Mouse (Mus musculus) lung, adult 18-20 months (tissue): ENCODE results near the gene Klk1b8.
"Not testable (repeated sequence)": the region's sequence is repeated elsewhere in the genome, so short reads cannot be mapped to it uniquely, and the experiment has no call there.

Experiments used
- DNase-seq, 2 experiments: peaks; one replicate each; pipeline ENCODE4 v3.0.0; 2022; ENCODE audit warnings: mixed read lengths in 2 of 2

Klk1b8 gene

DNA sequence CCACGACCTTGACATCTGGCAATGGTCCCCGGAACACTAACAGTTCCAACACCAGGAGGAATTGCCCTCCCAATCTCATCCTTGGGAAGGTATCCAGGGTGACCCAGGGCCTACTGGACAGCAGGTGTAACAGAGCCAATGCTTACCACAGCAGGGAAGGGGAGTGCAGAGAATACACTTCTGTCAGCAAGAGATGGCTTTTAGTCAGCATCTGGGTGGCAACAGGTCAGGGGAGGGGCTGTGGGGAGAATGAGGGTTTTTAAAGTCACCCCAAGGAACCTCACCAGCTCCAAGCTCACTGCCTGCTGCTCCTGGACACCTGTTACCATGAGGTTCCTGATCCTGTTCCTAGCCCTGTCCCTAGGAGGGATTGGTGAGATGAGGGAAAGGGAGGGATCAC is at the start of gene Klk1b8:
TSS of gene Klk1b8 (plus strand) at position 301 of the 400 bp plus-strand sequence.
- no peak for DNase-seq

DNA sequence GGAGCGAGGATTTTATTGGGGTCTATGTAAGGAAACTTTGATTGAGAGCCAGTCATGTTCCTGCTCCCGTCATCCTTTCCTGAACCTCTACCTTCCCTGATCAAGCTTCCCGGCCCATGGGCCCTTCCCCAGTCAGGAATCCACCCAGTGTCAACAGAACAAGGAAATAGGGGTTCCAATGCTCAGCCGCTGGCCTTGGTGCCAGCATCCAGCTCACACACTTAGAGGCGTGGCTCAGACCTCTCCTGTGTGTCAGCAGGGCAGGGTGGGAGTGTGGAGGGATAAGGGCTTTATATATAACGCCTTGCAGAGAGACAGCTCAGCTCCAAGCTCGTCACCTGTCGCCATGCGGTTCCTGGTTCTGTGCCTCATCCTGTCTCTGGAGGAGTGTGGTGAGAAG is 35.6 kb upstream of the Klk1b8 start:
- peak in 1 of 2 experiments; percentile 23 for DNase-seq

GRCm38 (mm10) chr7:43918426-43918825 is 32.0 kb upstream of the Klk1b8 start:
- no peak for DNase-seq

GRCm38 (mm10) chr7:43918871-43919270 is 31.6 kb upstream of the Klk1b8 start:
- DNase-seq, result no peak

- peak; percentile 57 to 62 for DNase-seq
These were observed 30.7 kb upstream of the Klk1b8 start for GRCm38 (mm10) chr7:43919559-43920451.

GRCm38 (mm10) chr7:43920582-43920981 is 29.9 kb upstream of the Klk1b8 start:
- DNase-seq, result peak in 1 of 2 experiments; percentile 8

GRCm38 (mm10) chr7:43921087-43921486 is 29.4 kb upstream of the Klk1b8 start:
- no peak for DNase-seq

DNA sequence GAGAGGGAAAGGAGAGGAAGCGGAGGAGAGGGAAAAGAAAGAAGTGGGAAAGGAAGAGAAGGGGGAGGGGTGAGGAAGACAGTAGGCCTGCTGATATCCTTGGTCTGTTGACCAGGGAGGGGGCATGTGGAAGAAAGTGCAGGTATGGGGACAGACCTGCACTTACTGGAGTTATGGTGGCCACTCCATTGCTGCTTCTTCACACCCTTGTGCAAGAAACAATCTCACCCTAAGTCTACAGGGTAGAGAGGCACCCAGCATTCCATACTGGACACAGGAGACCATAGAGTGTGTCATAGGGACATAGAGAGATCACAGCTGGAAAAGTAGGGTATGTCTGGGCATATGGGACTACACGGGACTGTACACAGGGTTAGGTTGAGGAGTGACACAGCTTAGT is 28.5 kb upstream of the Klk1b8 start:
- no peak for DNase-seq

GRCm38 (mm10) chr7:43925985-43926384 is 24.5 kb upstream of the Klk1b8 start:
- no peak for DNase-seq

DNA sequence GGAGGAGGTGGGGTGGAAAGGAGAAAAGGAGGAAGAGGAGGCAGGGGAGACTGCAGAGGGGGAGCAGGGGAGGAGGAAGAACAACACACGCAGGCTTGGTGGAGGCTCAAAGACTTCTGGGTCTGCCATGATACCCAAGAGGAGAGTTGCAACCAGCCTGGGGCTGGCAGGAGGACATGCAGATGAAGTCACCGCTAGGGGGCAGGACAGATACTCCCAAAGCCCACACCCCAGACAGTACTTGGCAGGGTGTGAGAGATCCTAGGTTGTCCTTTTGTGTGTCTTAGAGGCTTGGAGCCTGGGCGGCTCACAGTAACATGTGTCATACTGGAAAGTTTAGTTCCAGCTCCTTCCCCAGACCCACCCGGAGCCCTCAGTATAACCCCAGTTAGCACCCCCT is 21.9 kb upstream of the Klk1b8 start:
- peak in 1 of 2 experiments; percentile 10 for DNase-seq

- DNase-seq, result no peak
These were observed 18.1 kb upstream of the Klk1b8 start for GRCm38 (mm10) chr7:43932337-43932736.

DNA sequence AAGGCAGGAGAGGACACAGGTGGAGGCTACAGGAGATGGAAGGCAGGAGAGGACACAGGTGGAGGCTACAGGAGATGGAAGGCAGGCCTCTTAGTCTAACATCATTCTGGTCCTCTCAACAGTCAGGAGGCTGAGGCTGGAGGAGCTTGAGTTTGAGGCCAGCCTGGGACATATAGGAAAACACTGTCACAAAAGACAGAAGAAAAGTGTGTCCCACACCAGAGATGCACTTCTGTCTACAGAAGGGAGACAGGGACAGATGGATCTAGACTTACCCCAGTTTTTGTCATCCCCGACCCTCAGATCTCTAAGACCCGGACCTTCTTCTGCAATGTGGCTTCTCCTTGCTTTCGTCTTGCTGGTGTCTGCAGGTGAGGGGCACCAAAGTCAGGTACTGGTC is 17.0 kb upstream of the Klk1b8 start, which contains the start of gene Klk15:
TSS of gene Klk15 (plus strand) at position 301 of the 400 bp plus-strand sequence.
- DNase-seq, result no peak

DNA sequence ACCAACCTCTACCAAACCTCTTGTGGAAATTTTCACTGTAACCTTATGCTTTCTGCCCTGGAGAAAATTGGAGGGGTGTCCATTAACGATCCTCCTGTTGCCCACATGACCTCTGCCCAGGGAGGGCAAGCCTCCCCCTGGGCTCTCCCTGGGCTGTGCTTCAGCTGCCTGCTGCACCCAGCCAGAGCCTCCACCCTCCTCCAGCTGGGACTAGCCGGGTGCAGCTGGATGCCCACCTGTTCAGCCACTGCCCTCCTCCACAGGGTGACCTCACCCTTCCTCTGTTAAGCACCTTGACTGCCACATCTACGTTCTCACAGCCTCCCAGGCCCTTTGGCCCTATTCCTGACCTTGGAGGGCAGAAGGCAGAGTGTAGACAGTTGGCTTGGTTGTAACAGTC is 15.7 kb upstream of the Klk1b8 start:
- no peak for DNase-seq

DNA sequence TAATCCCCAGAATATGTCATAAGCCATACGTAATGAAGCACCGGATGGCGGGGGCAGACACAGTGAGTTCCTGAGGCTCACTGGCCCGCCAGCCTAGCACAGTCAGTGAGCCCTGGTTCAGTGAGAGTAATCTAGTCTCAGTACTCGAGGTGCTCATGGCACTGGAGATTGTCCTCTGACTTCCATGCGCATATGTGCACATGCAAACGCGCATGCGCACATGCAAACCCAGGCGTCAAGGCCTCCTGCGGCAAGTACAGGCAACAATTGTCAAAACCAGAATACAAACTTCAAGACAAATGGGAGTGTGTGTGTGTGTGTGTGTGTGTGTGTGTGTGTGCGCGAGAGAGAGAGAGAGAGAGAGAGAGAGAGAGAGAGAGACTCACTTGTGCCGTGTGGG is 13.9 kb upstream of the Klk1b8 start:
- no peak for DNase-seq

GRCm38 (mm10) chr7:43942293-43942692 is 8.2 kb upstream of the Klk1b8 start:
- not testable (repeated sequence) for DNase-seq

DNA sequence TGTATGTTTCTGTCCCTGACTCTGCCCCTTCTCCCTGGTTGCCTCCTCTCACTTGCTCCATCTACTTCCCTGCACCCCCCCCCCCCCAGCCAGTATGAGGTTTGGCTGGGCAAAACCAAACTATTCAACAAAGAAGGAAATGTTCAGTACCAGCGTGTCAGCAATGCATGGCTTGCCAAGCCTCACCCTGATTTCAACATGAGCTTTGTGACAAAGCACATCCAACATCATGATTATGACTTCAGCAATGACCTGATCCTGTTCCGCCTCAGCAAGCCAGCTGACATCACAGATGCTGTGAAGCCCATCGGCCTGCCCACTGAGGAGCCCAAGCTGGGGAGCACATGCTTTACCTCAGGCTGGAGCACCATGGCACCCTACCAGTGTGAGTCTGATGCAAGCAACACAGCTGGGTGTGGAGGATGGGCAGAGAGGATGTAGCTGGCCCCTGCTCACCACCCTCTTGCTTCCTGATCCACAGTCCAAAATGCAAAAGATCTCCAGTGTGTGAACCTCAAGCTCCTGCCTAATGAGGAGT is 5.7 kb upstream of the Klk1b8 start:
- DNase-seq, result peak in 1 of 2 experiments; percentile 11

DNA sequence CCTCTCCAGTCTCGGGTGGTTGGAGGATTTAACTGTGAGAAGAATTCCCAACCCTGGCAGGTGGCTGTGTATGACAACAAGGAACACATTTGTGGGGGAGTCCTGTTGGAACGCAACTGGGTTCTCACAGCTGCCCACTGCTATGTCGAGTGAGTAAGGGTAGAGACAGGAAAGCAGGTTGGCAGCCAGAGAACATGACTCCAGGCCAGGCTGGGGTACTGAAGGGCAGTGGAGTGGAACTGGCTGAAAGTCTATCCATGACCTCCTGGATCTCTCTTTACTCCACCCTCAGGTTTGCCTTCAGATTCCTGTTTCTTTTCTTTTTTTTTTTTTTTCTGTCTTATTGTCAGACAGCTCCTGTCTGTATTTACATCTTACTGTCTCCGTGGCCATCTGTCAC is 2.2 kb downstream of the Klk1b8 start:
- DNase-seq, result no peak

DNA sequence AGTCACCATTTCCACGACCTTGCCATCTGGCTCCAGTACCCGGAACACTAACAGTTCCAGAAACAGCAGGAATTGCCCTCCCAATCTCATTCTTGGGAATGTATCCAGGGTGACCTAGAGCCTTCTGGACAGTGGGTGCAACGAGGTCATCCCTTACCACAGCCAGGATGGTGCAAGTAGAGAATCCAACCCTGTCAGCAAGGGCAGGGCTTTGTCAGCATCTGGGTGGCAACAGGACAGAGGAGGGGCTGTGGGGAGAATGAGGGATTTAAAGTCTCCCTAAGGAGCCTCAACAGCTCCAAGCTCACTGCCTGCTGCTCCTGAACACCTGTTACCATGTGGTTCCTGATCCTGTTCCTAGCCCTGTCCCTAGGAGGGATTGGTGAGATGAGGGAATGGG is 16.0 kb downstream of the Klk1b8 start, which contains the start of gene Klk1b1:
TSS of gene Klk1b1 (plus strand) at position 301 of the 400 bp plus-strand sequence.
- no peak for DNase-seq

DNA sequence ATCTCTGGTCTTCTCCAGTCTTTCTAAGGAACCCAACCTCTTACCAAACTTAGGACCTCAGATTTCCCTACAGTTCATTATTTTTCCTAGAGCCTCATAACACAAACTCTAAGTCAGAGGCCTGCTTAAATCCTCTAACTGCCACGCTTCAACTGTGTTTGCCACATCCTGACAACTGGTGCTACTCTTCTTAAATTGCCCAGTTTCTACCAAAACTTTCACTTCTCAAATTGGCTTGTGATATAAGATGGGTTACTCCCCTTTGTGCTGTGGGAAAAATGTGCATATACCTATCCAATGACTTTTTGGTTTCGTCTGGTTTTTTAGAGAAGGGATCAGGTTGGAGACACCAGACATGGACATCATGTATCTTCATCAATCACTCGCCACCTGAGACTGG is 16.6 kb downstream of the Klk1b8 start:
- no peak for DNase-seq

- DNase-seq, result no peak
These were observed 17.1 kb downstream of the Klk1b8 start for GRCm38 (mm10) chr7:43967612-43968011.

DNA sequence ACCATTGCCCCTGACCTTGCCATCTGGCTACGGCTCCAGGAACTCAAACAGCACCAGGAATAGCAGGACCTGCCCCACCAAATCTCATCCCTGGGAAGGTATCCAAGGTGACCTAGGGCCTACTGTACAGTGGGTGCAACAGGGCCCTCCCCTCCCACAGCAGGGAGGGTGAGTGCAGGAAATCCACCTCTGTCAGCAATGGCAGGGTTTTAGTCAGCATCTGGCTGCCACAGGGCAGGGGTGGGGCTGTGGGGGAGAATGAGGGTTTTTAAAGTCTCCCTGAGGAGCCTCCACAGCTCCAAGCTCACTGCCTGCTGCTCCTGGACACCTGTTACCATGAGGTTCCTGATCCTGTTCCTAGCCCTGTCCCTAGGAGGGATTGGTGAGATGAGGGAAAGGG is 25.3 kb downstream of the Klk1b8 start, which contains the start of gene Klk1b9:
TSS of gene Klk1b9 (plus strand) at position 301 of the 400 bp plus-strand sequence.
- not testable (repeated sequence) for DNase-seq

- no peak for DNase-seq
These were observed 35.2 kb downstream of the Klk1b8 start for GRCm38 (mm10) chr7:43985657-43986056.

GRCm38 (mm10) chr7:43994821-43995220 is 44.4 kb downstream of the Klk1b8 start:
- DNase-seq, result not testable (repeated sequence)

- not testable (repeated sequence) for DNase-seq
These were observed 45.1 kb downstream of the Klk1b8 start, which contains the start of gene Klk1b11 for GRCm38 (mm10) chr7:43995577-43995976. Klk1b11 (plus strand) TSS chr7:43995877.
